Mouse (Mus musculus) mesoderm, embryonic 11.5 days (tissue): ENCODE measurements around the gene Grpr.

Source experiments
- DNase-seq: peaks from one replicate; pipeline ENCODE4 v3.0.0-alpha.2; 2012; ENCODE audit warnings: low read depth, low spot score

The Grpr gene

DNA sequence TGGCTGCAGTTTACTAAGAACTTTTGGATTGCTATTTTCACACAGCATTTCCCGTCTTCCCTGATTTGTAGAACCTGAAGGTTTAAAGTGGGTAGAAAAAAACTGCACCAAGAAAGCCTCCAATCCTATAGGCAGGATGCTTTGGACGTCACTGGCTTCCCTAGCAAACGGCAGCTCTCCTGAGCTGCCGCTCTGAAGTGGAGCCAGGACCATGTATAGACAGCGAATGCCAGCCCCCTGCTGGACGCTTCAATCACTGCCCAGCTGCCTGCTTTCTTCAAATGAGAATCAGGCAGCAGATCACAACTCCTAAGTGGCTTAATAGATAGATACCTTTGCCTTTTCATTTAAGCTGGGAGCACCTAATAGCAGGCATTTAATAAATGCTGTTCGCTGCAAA lies at the start of gene Grpr:
Gene Grpr, minus strand, starts transcription at position 12 of the 400 bp plus-strand sequence.
- peak; percentile 58 for DNase-seq

GRCm38 (mm10) chrX:163560521-163560920 lies 11.0 kb upstream of the Grpr start:
- DNase-seq, result no peak

GRCm38 (mm10) chrX:163547042-163547441 lies 2.4 kb downstream of the Grpr start:
- DNase-seq, result no peak

GRCm38 (mm10) chrX:163532836-163533235 lies 16.6 kb downstream of the Grpr start:
- no peak for DNase-seq

DNA sequence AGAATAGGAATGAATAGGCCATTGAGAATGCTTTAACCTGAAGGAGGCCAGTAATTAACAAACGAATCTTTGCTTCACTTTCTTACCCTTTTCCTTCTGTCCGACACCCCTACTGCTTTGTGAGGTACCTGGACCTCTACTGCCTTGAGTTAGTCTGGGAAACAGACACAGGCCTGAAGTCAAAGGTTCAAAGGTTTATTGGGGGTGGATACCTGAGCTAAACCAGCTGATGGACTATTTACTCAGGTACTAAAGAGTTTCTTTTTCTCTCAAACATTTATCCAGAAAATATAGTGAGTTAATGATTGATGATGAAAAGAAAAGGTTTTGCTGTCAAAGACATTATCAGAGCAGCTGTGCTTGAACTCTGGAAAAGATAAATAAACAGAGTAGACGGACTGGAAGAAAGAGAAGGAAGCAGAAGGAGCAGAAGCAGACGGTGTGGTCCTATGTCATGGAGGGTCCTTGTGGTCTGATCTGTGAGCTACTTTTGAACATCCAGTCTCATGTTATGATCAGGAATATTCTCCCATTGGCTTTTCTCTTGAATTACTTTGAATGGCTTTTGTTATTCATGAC lies 30.4 kb downstream of the Grpr start:
- no peak for DNase-seq

DNA sequence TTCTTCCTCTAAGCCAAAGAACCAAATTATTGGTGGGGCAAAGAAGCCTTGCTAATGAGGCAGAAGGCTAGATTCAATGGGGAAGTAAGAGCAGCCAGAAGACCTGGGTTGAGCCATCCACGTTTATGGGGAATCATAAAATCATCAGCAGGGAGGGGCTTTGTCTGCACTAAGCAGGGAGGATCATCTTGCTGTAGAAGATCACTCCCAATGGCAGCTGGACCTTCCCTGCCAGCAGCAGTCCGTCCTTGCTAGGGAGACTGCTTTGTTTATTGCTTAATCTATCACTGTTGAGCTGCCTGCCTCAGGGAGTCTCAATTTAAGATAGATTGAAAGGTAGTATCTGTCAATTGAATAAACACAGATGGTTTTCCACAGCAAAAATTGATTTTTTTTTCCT lies 37.7 kb downstream of the Grpr start:
- no peak for DNase-seq

GRCm38 (mm10) chrX:163502088-163502487 lies 47.4 kb downstream of the Grpr start:
- no peak for DNase-seq
